Mouse (Mus musculus) olfactory bulb, adult 2 months (tissue): Measurements from ENCODE around the gene Trip11.

Experiments used
- CTCF ChIP-seq: fragments of 200-500 bp; IDR thresholded peaks from 2 replicates; pipeline ENCODE4 v1.5.1; 2012; ENCODE audit warnings: low read depth, mild to moderate bottlenecking, low read length, moderate library complexity; ENCODE audit not compliant: insufficient read depth
- POLR2A ChIP-seq: fragments of 200-500 bp; IDR thresholded peaks from 2 replicates; pipeline ENCODE4 v1.6.1; 2012; ENCODE audit warnings: mild to moderate bottlenecking, low read depth, low read length, moderate library complexity; ENCODE audit not compliant: insufficient read depth

DNA sequence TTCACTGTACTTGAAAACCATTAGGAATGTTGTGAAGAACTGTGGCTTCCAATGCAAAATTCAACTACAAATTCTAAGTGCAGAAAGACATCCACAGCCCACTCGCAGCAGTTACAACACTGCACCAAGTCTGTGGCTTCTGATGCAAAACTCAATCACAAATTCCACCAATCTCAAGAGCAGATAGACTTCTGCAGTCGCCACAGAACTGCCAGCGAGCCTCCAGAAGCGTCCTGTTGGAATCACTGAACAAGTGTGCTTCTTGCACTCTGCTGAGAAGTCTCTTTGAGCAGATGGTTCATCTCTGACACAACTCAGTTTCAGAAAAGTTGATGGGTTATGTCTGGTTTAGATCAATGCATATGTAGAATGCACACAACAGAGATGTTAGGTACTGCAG is 78.4 kb downstream of the Trip11 start:
- TF ChIP-seq CTCF (no peak), POLR2A (no peak)
